Mouse (Mus musculus) forebrain, postnatal 0 days (tissue): Measurements from ENCODE around the gene Trim13. TPM values are rescaled to one million over a fixed set of nuclear protein-coding genes. Genes with fewer than 3 reads are reported as not detected.

ENCODE experiments used
- ATAC-seq: fragments of 200-750 bp; cut with Nextera tagmentation; 2 replicates; pipeline ENCODE4 v1.8.0; 2017; ENCODE audit warnings: mild to moderate bottlenecking, moderate library complexity
- DNase-seq: peaks from one replicate; pipeline ENCODE4 v3.0.0-alpha.2; 2015
- H3K27ac ChIP-seq: fragments of 300-500 bp; sonication (generic); 2 replicates; pipeline ENCODE4 v1.5.1; 2014; ENCODE audit warnings: low read depth, mild to moderate bottlenecking, antibody characterized with exemption, low read length, moderate library complexity, mixed read lengths
- H3K27me3 ChIP-seq: fragments of 300-500 bp; sonication (generic); 2 replicates; pipeline ENCODE4 v1.6.1; 2014; ENCODE audit warnings: mild to moderate bottlenecking, low read length, mixed read lengths; ENCODE audit not compliant: insufficient read depth
- H3K36me3 ChIP-seq: fragments of 300-500 bp; sonication (generic); 2 replicates; pipeline ENCODE4 v1.6.1; 2014; ENCODE audit warnings: mild to moderate bottlenecking, moderate library complexity; ENCODE audit not compliant: insufficient read depth
- H3K4me1 ChIP-seq: fragments of 300-500 bp; sonication (generic); 2 replicates; pipeline ENCODE4 v1.6.1; 2014; ENCODE audit warnings: antibody characterized with exemption; ENCODE audit not compliant: insufficient read depth
- H3K4me2 ChIP-seq: fragments of 300-500 bp; sonication (generic); 2 replicates; pipeline ENCODE4 v1.6.1; 2014; ENCODE audit warnings: low read depth, mild to moderate bottlenecking, moderate library complexity
- H3K4me3 ChIP-seq: fragments of 300-500 bp; sonication (generic); 2 replicates; pipeline ENCODE4 v1.5.1; 2014; ENCODE audit warnings: low read depth, low read length, mixed read lengths
- H3K9ac ChIP-seq: fragments of 300-500 bp; sonication (generic); 2 replicates; pipeline ENCODE4 v1.6.1; 2014; ENCODE audit warnings: mild to moderate bottlenecking
- H3K9me3 ChIP-seq: fragments of 300-500 bp; sonication (generic); 2 replicates; pipeline ENCODE4 v1.6.1; 2016; ENCODE audit warnings: low read length
- CTCF ChIP-seq: sonication (generic); IDR thresholded peaks from 2 replicates; pipeline ENCODE4 v1.5.1; 2016; ENCODE audit warnings: antibody characterized with exemption, control low read depth, low read depth
- WGBS: fragments of 180-500 bp; shearing (Covaris S2); extraction: QIAGEN DNeasy Blood & Tissue Kit; methylation state at CpG from one replicate; pipeline ENCODE4 v1.1.7; 2014; 5-methylcytosine and 5-hydroxymethylcytosine counted together
- polyA plus RNA-seq: library from polyadenylated mRNA; unstranded; fragments of >200 nt; fragmentation: Nextera tagmentation; extraction: Ambion mirVana; gene quantifications from 2 replicates; pipeline ENCODE4 v1.2.1, GENCODE M21; 2015
- total RNA-seq: library from RNA; depleted of rRNA; stranded (reverse); fragments of >200 nt; gene quantifications from 2 replicates; pipeline ENCODE4 v1.2.3, GENCODE M21; 2014

Trim13 gene
- total and polyA plus RNA-seq, 2 experiments from 2014 or later, result 29.0 to 44.0 TPM

- H3K27ac ChIP-seq, result no peak overlapping the region
- DNase-seq (no peak), ATAC-seq (no peak)
- H3K27me3 ChIP-seq, result no peaks in the 10 kb centered on the region
- H3K4me2 ChIP-seq, result no peak overlapping the region
- TF ChIP-seq CTCF, result no peak
- H3K9me3 ChIP-seq, result no peaks in the 10 kb centered on the region
- WGBS, result 91% methylated on average over 2 of the region's 2 CpGs
- H3K4me3 ChIP-seq, result no peak overlapping the region
- no peaks in the 10 kb centered on the region for H3K4me1 ChIP-seq
- H3K36me3 ChIP-seq, result 0 out of 2 replicates have a peak, but pooled peaks cover 6% of the 10 kb centered on the region
- H3K9ac ChIP-seq, result no peak overlapping the region
Observed at GRCm38 (mm10) chr14:61613319-61613718, 15.3 kb downstream of the Trim13 start.

GRCm38 (mm10) chr14:61620371-61620770 lies 22.3 kb downstream of the Trim13 start:
- WGBS, result 85% methylated on average over 2 of the region's 2 CpGs
- TF ChIP-seq CTCF, result no peak
- H3K4me2 ChIP-seq, result no peak overlapping the region
- no peak overlapping the region for H3K4me3 ChIP-seq
- H3K27ac ChIP-seq, result no peak overlapping the region
- no peaks in the 10 kb centered on the region for H3K36me3 ChIP-seq
- no peaks in the 10 kb centered on the region for H3K9me3 ChIP-seq
- H3K4me1 ChIP-seq, result no peaks in the 10 kb centered on the region
- H3K27me3 ChIP-seq, result no peaks in the 10 kb centered on the region
- ATAC-seq (no peak), DNase-seq (no peak)
- no peak overlapping the region for H3K9ac ChIP-seq

GRCm38 (mm10) chr14:61635969-61636368 lies 37.9 kb downstream of the Trim13 start:
- H3K4me2 ChIP-seq, result no peak overlapping the region
- no peak for DNase-seq
- no peak for TF ChIP-seq CTCF
- no peaks in the 10 kb centered on the region for H3K9me3 ChIP-seq
- H3K4me3 ChIP-seq, result no peak overlapping the region
- no peak for ATAC-seq
- H3K9ac ChIP-seq, result no peak overlapping the region
- H3K27me3 ChIP-seq, result no peaks in the 10 kb centered on the region
- 0 out of 2 replicates have a peak, but pooled peaks cover 4% of the 10 kb centered on the region for H3K36me3 ChIP-seq
- no peak overlapping the region for H3K27ac ChIP-seq
- H3K4me1 ChIP-seq, result no peaks in the 10 kb centered on the region

- WGBS, result 46% methylated on average over 1 of the region's 1 CpGs
- no peak for TF ChIP-seq CTCF
- Histone ChIP-seq H3K4me1 (no peaks in the 10 kb centered on the region), H3K4me3 (no peak overlapping the region), H3K27ac (no peak overlapping the region), H3K27me3 (no peaks in the 10 kb centered on the region), H3K9ac (no peak overlapping the region), H3K9me3 (no peaks in the 10 kb centered on the region), H3K4me2 (no peak overlapping the region), H3K36me3 (no peaks in the 10 kb centered on the region)
- ATAC-seq (no peak), DNase-seq (no peak)
Observed at GRCm38 (mm10) chr14:61642668-61643067, 44.6 kb downstream of the Trim13 start.

- Histone ChIP-seq H3K9me3 (no peaks in the 10 kb centered on the region), H3K36me3 (no peaks in the 10 kb centered on the region), H3K27ac (no peak overlapping the region), H3K27me3 (no peaks in the 10 kb centered on the region), H3K4me3 (no peak overlapping the region), H3K9ac (no peak overlapping the region), H3K4me2 (0 out of 2 replicates have a peak overlapping the region, but pooled peaks have one; percentile 17), H3K4me1 (0 out of 2 replicates have a peak, but pooled peaks cover 3% of the 10 kb centered on the region)
- no peak for DNase-seq
- WGBS, result 36% methylated on average over 1 of the region's 1 CpGs
- TF ChIP-seq CTCF, result no peak
- ATAC-seq, result no peak
Observed at GRCm38 (mm10) chr14:61645547-61645946, 47.5 kb downstream of the Trim13 start.

GRCm38 (mm10) chr14:61647182-61647880 lies 49.3 kb downstream of the Trim13 start:
- peak; percentile 74 for DNase-seq
- peak overlapping the region; percentile 79 for H3K4me2 ChIP-seq

GRCm38 (mm10) chr14:61647881-61648684 lies 50.0 kb downstream of the Trim13 start:
- WGBS, result 1% methylated on average over 81 of the region's 95 CpGs
- TF ChIP-seq CTCF, result 0 out of 2 replicates have a peak, but pooled peaks have one; percentile 0
- H3K9ac ChIP-seq, result peak overlapping the region; percentile 72
- H3K4me3 ChIP-seq, result peak overlapping the region; percentile 87
- H3K9me3 ChIP-seq, result no peaks in the 10 kb centered on the region
- ATAC-seq (peak; percentile 42), DNase-seq (peak; percentile 18)
- peak overlapping the region; percentile 90 for H3K27ac ChIP-seq
- no peaks in the 10 kb centered on the region for H3K27me3 ChIP-seq
- 0 out of 2 replicates have a peak, but pooled peaks cover 3% of the 10 kb centered on the region for H3K4me1 ChIP-seq
- H3K36me3 ChIP-seq, result no peaks in the 10 kb centered on the region
- H3K4me2 ChIP-seq, result peak overlapping the region; percentile 79

More at GRCm38 (mm10) chr14:61647182-61647880, 49.3 kb downstream of the Trim13 start:
- Histone ChIP-seq H3K27me3 (no peaks in the 10 kb centered on the region), H3K4me1 (0 out of 2 replicates have a peak, but pooled peaks cover 3% of the 10 kb centered on the region), H3K27ac (peak overlapping the region; percentile 90), H3K9me3 (no peaks in the 10 kb centered on the region), H3K4me3 (peak overlapping the region; percentile 87), H3K36me3 (no peaks in the 10 kb centered on the region), H3K9ac (peak overlapping the region; percentile 72)
- 0 out of 2 replicates have a peak, but pooled peaks have one; percentile 1 for TF ChIP-seq CTCF
- whole genome bisulfite sequencing, result 1% methylated on average over 24 of the region's 24 CpGs
- no peak for ATAC-seq
